ENCODE assay signal across 8 mouse cellular contexts in the genomic region with DNA sequence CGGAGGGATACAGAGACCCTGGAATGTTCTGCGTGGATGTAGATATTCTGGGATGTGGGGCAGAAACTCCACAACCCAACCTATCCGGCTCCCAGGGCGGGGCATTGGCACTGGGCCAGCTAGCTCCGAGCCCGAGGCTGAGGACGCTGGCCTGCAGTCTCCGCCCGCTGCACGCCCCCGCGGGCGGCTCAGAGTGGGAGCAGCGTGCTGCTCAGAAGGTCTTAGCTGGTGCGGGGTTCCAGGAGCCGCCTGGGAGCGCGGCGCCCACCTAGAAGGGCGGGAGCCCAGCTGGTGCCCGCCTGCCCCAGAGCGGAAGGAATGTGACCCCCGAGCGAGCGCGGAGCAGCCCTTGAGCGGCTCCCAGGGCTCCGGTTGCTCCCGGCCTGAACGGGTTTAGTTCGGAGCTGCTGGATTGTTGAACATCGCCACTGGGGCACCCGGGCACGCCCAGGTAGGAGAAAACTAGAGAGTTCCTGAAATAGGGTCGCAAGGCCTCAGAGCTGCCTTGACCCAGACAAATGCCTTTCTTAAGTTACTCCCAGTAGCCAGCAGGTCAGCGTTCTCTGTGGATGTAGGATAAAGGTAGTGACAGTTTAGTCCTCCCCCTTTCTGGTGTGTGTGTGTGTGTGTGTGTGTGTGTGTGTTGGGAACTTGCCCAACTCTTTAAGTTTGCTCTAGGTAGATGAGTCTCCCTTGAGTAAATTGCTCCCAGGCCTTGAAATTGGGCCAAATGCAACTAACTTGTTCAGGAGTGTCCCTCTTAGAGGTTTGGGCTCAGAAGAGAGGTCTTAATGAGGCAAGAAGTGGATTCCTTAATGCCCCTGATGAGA. TPM values are rescaled to one million over a fixed set of nuclear protein-coding genes. Genes with fewer than 3 reads are reported as not detected.
DNase-seq lines count a peak whose midpoint lies in the region; ATAC-seq and TF ChIP-seq lines count a peak whose summit lies in the region.

No protein-coding gene starts in this region.

- no peaks in the 10 kb centered on the region for H3K9me3 ChIP-seq in MEL (replicated peaks; ENCODE audit: insufficient read depth, low read length)
- H3K9me3 ChIP-seq in forebrain, embryonic 14.5 days (replicated peaks; ENCODE audit: control insufficient read depth, low read length): no peaks in the 10 kb centered on the region
- H3K9me3 ChIP-seq in liver, postnatal 0 days (ENCODE audit: low read length): no peaks in the 10 kb centered on the region

- WGBS in forebrain, embryonic 14.5 days: 3% methylated on average over 35 of the region's 36 CpGs
- WGBS in large intestine, adult 2 months: 1% methylated on average over 36 of the region's 36 CpGs
- WGBS in liver, postnatal 0 days (ENCODE audit: insufficient replicate concordance): 3% methylated on average over 34 of the region's 36 CpGs

- TF ChIP-seq RAD21 in MEL (IDR thresholded peaks at IDR 0.05; ENCODE audit: low read depth, low read length): no peak

- H3K79me2 ChIP-seq in MEL (ENCODE audit: control insufficient read depth, insufficient read depth, low read length, poor library complexity): no peaks in the 10 kb centered on the region

- H3K9ac ChIP-seq in MEL (ENCODE audit: control insufficient read depth, low read depth, low read length, poor library complexity, severe bottlenecking): peak overlapping the region; percentile 72
- H3K9ac ChIP-seq in forebrain, embryonic 14.5 days (ENCODE audit: low read length): peak overlapping the region; percentile 56
- H3K9ac ChIP-seq in liver, postnatal 0 days (replicated peaks): peak overlapping the region; percentile 71

- no peak for TF ChIP-seq EP300 in MEL (IDR thresholded peaks at IDR 0.05; ENCODE audit: low read depth in 1 of 2, low read length in 2 of 2)
- no peak for TF ChIP-seq EP300 in liver, postnatal 0 days (IDR thresholded peaks at IDR 0.05; ENCODE audit: low read depth)

- H3K27ac ChIP-seq in MEL (ENCODE audit: control insufficient read depth, low read depth, low read length): peak overlapping the region; percentile 11; the same call in 1 of the 2 replicates
- no peak overlapping the region for H3K27ac ChIP-seq in forebrain, embryonic 14.5 days (ENCODE audit: low read depth, low read length)
- H3K27ac ChIP-seq in liver, postnatal 0 days (ENCODE audit: low read depth): peak overlapping the region; percentile 94

- intact Hi-C loops in heart, postnatal 10 days (cut with DNase I): loop anchor here (5.0 kb wide), 2 partner anchors 94 to 149 kb away; no protein-coding TSS in a partner anchor

- H3K4me3 ChIP-seq in MEL (ENCODE audit: control insufficient read depth in 1 of 2, insufficient read depth in 1 of 2, low read depth in 2 of 2, low read length in 2 of 2): peak overlapping the region; percentile 60 to 80
- H3K4me3 ChIP-seq in forebrain, embryonic 14.5 days (ENCODE audit: low read depth, low read length): peak overlapping the region; percentile 37
- H3K4me3 ChIP-seq in liver, postnatal 0 days (ENCODE audit: low read depth, low read length): peak overlapping the region; percentile 62

- DNase-seq in MEL (ENCODE audit: low read depth, low spot score): peak; percentile 77
- peak; percentile 66 for DNase-seq in cerebellum, adult 11-12 months
- DNase-seq in forebrain, embryonic 14.5 days (ENCODE audit: low spot score): peak; percentile 72
- peak; percentile 87 to 91 for DNase-seq in heart, postnatal 10 days
- DNase-seq in large intestine, adult 2 months (ENCODE audit: low read depth, low spot score): peak; percentile 83
- DNase-seq in liver, postnatal 0 days: peak; percentile 89
- DNase-seq in ovary, postnatal 10 days (ENCODE audit: low spot score): peak; percentile 76
- DNase-seq in thymus, postnatal 4 days: peak; percentile 39

- peaks cover 9 to 29% of the 10 kb centered on the region in 2 experiments for H3K4me1 ChIP-seq in MEL (ENCODE audit: control insufficient read depth in 1 of 2, insufficient read depth in 2 of 2, low read length in 2 of 2)
- 0 out of 2 replicates have a peak, but pooled peaks cover 4% of the 10 kb centered on the region for H3K4me1 ChIP-seq in forebrain, embryonic 14.5 days (ENCODE audit: control insufficient read depth, insufficient read depth, low read length)
- peaks cover 51% of the 10 kb centered on the region for H3K4me1 ChIP-seq in liver, postnatal 0 days (ENCODE audit: insufficient read depth)

- peak overlapping the region; percentile 79 for H3K4me2 ChIP-seq in forebrain, embryonic 14.5 days (ENCODE audit: low read length)
- peak overlapping the region; percentile 80 for H3K4me2 ChIP-seq in liver, postnatal 0 days (ENCODE audit: low read depth, low read length)

- H3K36me3 ChIP-seq in MEL (ENCODE audit: control insufficient read depth in 1 of 2, insufficient read depth in 2 of 2, low read length in 2 of 2): peaks cover 0 to 25% of the 10 kb centered on the region in 2 experiments; a peak in 2 of 4 replicates
- no peaks in the 10 kb centered on the region for H3K36me3 ChIP-seq in forebrain, embryonic 14.5 days (ENCODE audit: control insufficient read depth, insufficient read depth, low read length)
- H3K36me3 ChIP-seq in liver, postnatal 0 days (replicated peaks; ENCODE audit: insufficient read depth, low read length): no peaks in the 10 kb centered on the region; the same call in 1 of the 2 replicates

- peak; percentile 91 for ATAC-seq in forebrain, embryonic 14.5 days
- peak; percentile 84 for ATAC-seq in liver, postnatal 0 days

- H3K27me3 ChIP-seq in MEL (ENCODE audit: control insufficient read depth in 1 of 2, insufficient read depth in 2 of 2, low read length in 2 of 2): no peaks in the 10 kb centered on the region
- no peaks in the 10 kb centered on the region for H3K27me3 ChIP-seq in forebrain, embryonic 14.5 days (replicated peaks; ENCODE audit: control insufficient read depth, insufficient read depth, low read length)
- no peaks in the 10 kb centered on the region for H3K27me3 ChIP-seq in liver, postnatal 0 days (ENCODE audit: insufficient read depth, low read length)

- TF ChIP-seq CTCF in MEL (IDR thresholded peaks at IDR 0.05 in 2 of 3, conservative IDR thresholded peaks at IDR 0.05 in 1 of 3; ENCODE audit: control insufficient read depth in 1 of 3, insufficient read depth in 1 of 3, low read depth in 2 of 3, low read length in 3 of 3, poor library complexity in 1 of 3, severe bottlenecking in 1 of 3): no peak
- no peak for TF ChIP-seq CTCF in liver, postnatal 0 days (IDR thresholded peaks at IDR 0.05; ENCODE audit: low read depth)

- TF ChIP-seq POLR2A in MEL (IDR thresholded peaks at IDR 0.05; ENCODE audit: control insufficient read depth in 1 of 2, insufficient read depth in 1 of 2, low read depth in 1 of 2, low read length in 2 of 2, poor library complexity in 1 of 2): peak in 1 of 2 experiments; percentile 53; a peak in 1 of 4 replicates

TF ChIP-seq in MEL, 35 proteins besides CTCF, POLR2A, EP300 and RAD21 (continues in another document):
- no peak for TF ChIP-seq CHD1 (IDR thresholded peaks at IDR 0.05; ENCODE audit: low read depth, low read length)
- TF ChIP-seq GATA1 (IDR thresholded peaks at IDR 0.05; ENCODE audit: low read depth, low read length): no peak
- no peak for TF ChIP-seq TCF12 (IDR thresholded peaks at IDR 0.05; ENCODE audit: low read depth, low read length)
- no peak for TF ChIP-seq GABPA (IDR thresholded peaks at IDR 0.05; ENCODE audit: low read depth, low read length)
- TF ChIP-seq JUND (IDR thresholded peaks at IDR 0.05; ENCODE audit: low read depth, low read length): no peak
- no peak for TF ChIP-seq CHD2 (IDR thresholded peaks at IDR 0.05; ENCODE audit: low read length)
- no peak for TF ChIP-seq MEF2A (IDR thresholded peaks at IDR 0.05; ENCODE audit: extremely low read depth, insufficient replicate concordance, low read depth, low read length, poor library complexity, severe bottlenecking)
- TF ChIP-seq UBTF (IDR thresholded peaks at IDR 0.05; ENCODE audit: borderline replicate concordance, insufficient read depth, low read depth, low read length): 0 out of 2 replicates have a peak, but pooled peaks have one; percentile 51
- 0 out of 2 replicates have a peak, but pooled peaks have one; percentile 18 for TF ChIP-seq TBP (IDR thresholded peaks at IDR 0.05; ENCODE audit: low read depth, low read length)
- 0 out of 2 replicates have a peak, but pooled peaks have one; percentile 37 for TF ChIP-seq MAX (IDR thresholded peaks at IDR 0.05; ENCODE audit: low read length)
- TF ChIP-seq SMC3 (IDR thresholded peaks at IDR 0.05; ENCODE audit: low read depth, low read length): no peak
- no peak for TF ChIP-seq USF1 (IDR thresholded peaks at IDR 0.05; ENCODE audit: low read depth, low read length)
- TF ChIP-seq ZKSCAN1 (IDR thresholded peaks at IDR 0.05; ENCODE audit: low read depth, low read length): no peak
- TF ChIP-seq POLR2AphosphoS5 (IDR thresholded peaks at IDR 0.05; ENCODE audit: borderline replicate concordance, low read depth, low read length): no peak
- TF ChIP-seq POLR2AphosphoS2 (IDR thresholded peaks at IDR 0.05; ENCODE audit: low read length): no peak
- no peak for TF ChIP-seq HCFC1 (IDR thresholded peaks at IDR 0.05; ENCODE audit: low read depth, low read length)
- TF ChIP-seq MAZ (IDR thresholded peaks at IDR 0.05; ENCODE audit: low read depth, low read length): no peak
- TF ChIP-seq NELFE (IDR thresholded peaks at IDR 0.05; ENCODE audit: low read depth, low read length): 0 out of 2 replicates have a peak, but pooled peaks have one; percentile 50
- TF ChIP-seq E2F4 (IDR thresholded peaks at IDR 0.05; ENCODE audit: borderline replicate concordance, low read depth, low read length): no peak
- TF ChIP-seq MXI1 (IDR thresholded peaks at IDR 0.05; ENCODE audit: low read depth, low read length): peak; percentile 68; the same call in 1 of the 2 replicates

RNA-seq across cellular contexts. Expression of a gene that starts 41.8 kb away (rescaled TPM):
- 1.4 and 1.5 TPM in 2 replicates for total RNA-seq in MEL (2012; rRNA removed)
- 1 to 10 TPM in 1 of 2 experiments, not detected in 1; 3.1 TPM for polyA plus RNA-seq in MEL (2012; ENCODE audit: insufficient read depth in 1 of 2, insufficient read length in 2 of 2, low read depth in 1 of 2, low replicate concordance in 2 of 2, missing spikeins in 1 of 2)
- polyA plus RNA-seq in forebrain, embryonic 14.5 days (2014; fragmentation: Nextera tagmentation; extraction: Ambion mirVana): 0.64 and 0.70 TPM in 2 replicates
- 1 to 10 TPM; 7.5 to 7.9 TPM for total RNA-seq in heart, postnatal 10 days (2021)
- 2.1 and 3.3 TPM in 2 replicates for polyA plus RNA-seq in large intestine, adult 2 months (2012; rRNA removed)
- 12.7 and 15.1 TPM in 2 replicates for polyA plus RNA-seq in liver, postnatal 0 days (2015; fragmentation: Nextera tagmentation; extraction: Ambion mirVana)

RNA-seq across cellular contexts. Expression of a gene that starts 57.8 kb away (rescaled TPM):
- total RNA-seq in MEL (2012; rRNA removed): 0.07 and 0.08 TPM in 2 replicates
- under 1 TPM in 1 of 2 experiments, not detected in 1; 0.04 TPM for polyA plus RNA-seq in MEL (2012; ENCODE audit: insufficient read depth in 1 of 2, insufficient read length in 2 of 2, low read depth in 1 of 2, low replicate concordance in 2 of 2, missing spikeins in 1 of 2)
- polyA plus RNA-seq in forebrain, embryonic 14.5 days (2014; fragmentation: Nextera tagmentation; extraction: Ambion mirVana): 0.70 and 0.85 TPM in 2 replicates
- 1 to 10 TPM; 5.5 to 7.0 TPM for total RNA-seq in heart, postnatal 10 days (2021)
- polyA plus RNA-seq in large intestine, adult 2 months (2012; rRNA removed): 1.2 and 2.0 TPM in 2 replicates
- 0.90 and 1.1 TPM in 2 replicates for polyA plus RNA-seq in liver, postnatal 0 days (2015; fragmentation: Nextera tagmentation; extraction: Ambion mirVana)

Comparison
In these comparisons a context has a peak if more than half of its experiments do, and no peak if none do; other contexts are left out.
1. DNase-seq: peak in every context shown above with its lines; median percentile 89 in heart, postnatal 10 days; 89 in liver, postnatal 0 days; 83 in large intestine, adult 2 months; 77 in MEL; 76 in ovary, postnatal 10 days; 72 in forebrain, embryonic 14.5 days; 66 in cerebellum, adult 11-12 months; 39 in thymus, postnatal 4 days.